Mouse (Mus musculus) embryonic facial prominence, embryonic 10.5 days (tissue): ENCODE results near the gene Tssk2. TPM values are rescaled to one million over a fixed set of nuclear protein-coding genes. Genes with fewer than 3 reads are reported as not detected.
A peak's percentile ranks its signal among the peaks of the same experiment; 100 is the strongest.

Experiments used
- DNase-seq: peaks from one replicate; pipeline ENCODE4 v3.0.0-alpha.2; 2017; ENCODE audit warnings: low spot score
- H3K27ac ChIP-seq: fragments of 300-500 bp; sonication (generic); replicated peaks from 2 replicates; pipeline ENCODE4 v1.5.1; 2016; ENCODE audit warnings: mild to moderate bottlenecking
- H3K27me3 ChIP-seq: fragments of 300-500 bp; sonication (generic); replicated peaks from 2 replicates; pipeline ENCODE4 v1.6.1; 2016; ENCODE audit warnings: low read depth, mild to moderate bottlenecking; ENCODE audit not compliant: poor library complexity, severe bottlenecking
- H3K36me3 ChIP-seq: fragments of 300-500 bp; sonication (generic); replicated peaks from 2 replicates; pipeline ENCODE4 v1.6.1; 2016; ENCODE audit warnings: mild to moderate bottlenecking, moderate library complexity
- H3K4me1 ChIP-seq: fragments of 300-500 bp; sonication (generic); 2 replicates; pipeline ENCODE4 v1.6.1; 2016
- H3K4me3 ChIP-seq: fragments of 300-500 bp; sonication (generic); 2 replicates; pipeline ENCODE4 v1.5.1; 2016; ENCODE audit warnings: mild to moderate bottlenecking, moderate library complexity
- H3K9me3 ChIP-seq: fragments of 300-500 bp; sonication (generic); 2 replicates; pipeline ENCODE4 v1.6.1; 2016; ENCODE audit warnings: mild to moderate bottlenecking
- WGBS: fragments of 180-500 bp; shearing (Covaris S2); methylation state at CpG from one replicate; pipeline ENCODE4 v1.1.7; 2016; 5-methylcytosine and 5-hydroxymethylcytosine counted together
- polyA plus RNA-seq: library from polyadenylated mRNA; unstranded; fragments of >200 nt; fragmentation: Nextera tagmentation; extraction: Ambion mirVana; gene quantifications from 2 replicates; pipeline ENCODE4 v1.2.1, GENCODE M21; 2016

Gene Tssk2
- polyA plus RNA-seq, 1 experiment from 2014 or later: 0.14 TPM

GRCm38 (mm10) chr16:17933594-17934444 lies 35.4 kb downstream of the Tssk2 start:
- 73% methylated on average over 9 of the region's 9 CpGs for WGBS
- no peaks in the 10 kb centered on the region for H3K36me3 ChIP-seq
- no peak overlapping the region for H3K4me3 ChIP-seq
- no peaks in the 10 kb centered on the region for H3K9me3 ChIP-seq
- peaks cover 7% of the 10 kb centered on the region for H3K4me1 ChIP-seq
- no peak for DNase-seq
- H3K27ac ChIP-seq: no peak overlapping the region
- H3K27me3 ChIP-seq: peaks cover 28% of the 10 kb centered on the region

- H3K27ac ChIP-seq: no peak overlapping the region
- no peaks in the 10 kb centered on the region for H3K9me3 ChIP-seq
- no peak overlapping the region for H3K4me3 ChIP-seq
- 65% methylated on average over 3 of the region's 3 CpGs for WGBS
- peaks cover under 1% of the 10 kb centered on the region for H3K4me1 ChIP-seq
- H3K27me3 ChIP-seq: peaks cover 30% of the 10 kb centered on the region
- DNase-seq: no peak
- H3K36me3 ChIP-seq: no peaks in the 10 kb centered on the region
These were observed 36.0 kb downstream of the Tssk2 start for GRCm38 (mm10) chr16:17934445-17934910.

- no peak for DNase-seq
- Histone ChIP-seq H3K27ac (no peak overlapping the region), H3K9me3 (no peaks in the 10 kb centered on the region), H3K27me3 (peaks cover 30% of the 10 kb centered on the region), H3K4me3 (no peak overlapping the region), H3K4me1 (no peaks in the 10 kb centered on the region; the same call in 1 of the 2 replicates), H3K36me3 (no peaks in the 10 kb centered on the region)
- WGBS: 83% methylated on average over 10 of the region's 10 CpGs
These were observed 38.3 kb downstream of the Tssk2 start for GRCm38 (mm10) chr16:17936776-17937175.

GRCm38 (mm10) chr16:17938187-17938586 lies 39.8 kb downstream of the Tssk2 start:
- H3K27me3 ChIP-seq: peaks cover 30% of the 10 kb centered on the region

GRCm38 (mm10) chr16:17938821-17939220 lies 40.4 kb downstream of the Tssk2 start:
- DNase-seq: peak; percentile 74
- no peaks in the 10 kb centered on the region for H3K36me3 ChIP-seq
- H3K27me3 ChIP-seq: peaks cover 30% of the 10 kb centered on the region
- H3K4me3 ChIP-seq: no peak overlapping the region
- WGBS: 11% methylated on average over 7 of the region's 7 CpGs
- no peaks in the 10 kb centered on the region for H3K9me3 ChIP-seq
- no peak overlapping the region for H3K27ac ChIP-seq
- no peaks in the 10 kb centered on the region; the same call in 1 of the 2 replicates for H3K4me1 ChIP-seq

More at GRCm38 (mm10) chr16:17938187-17938586, 39.8 kb downstream of the Tssk2 start:
- Histone ChIP-seq H3K4me3 (no peak overlapping the region), H3K4me1 (no peaks in the 10 kb centered on the region; the same call in 1 of the 2 replicates), H3K36me3 (no peaks in the 10 kb centered on the region), H3K9me3 (no peaks in the 10 kb centered on the region), H3K27ac (no peak overlapping the region)
- no peak for DNase-seq
- 79% methylated on average over 7 of the region's 7 CpGs for WGBS

GRCm38 (mm10) chr16:17939255-17939751 lies 40.9 kb downstream of the Tssk2 start:
- Histone ChIP-seq H3K27ac (no peak overlapping the region), H3K4me1 (no peaks in the 10 kb centered on the region; the same call in 1 of the 2 replicates), H3K9me3 (no peaks in the 10 kb centered on the region), H3K4me3 (no peak overlapping the region), H3K36me3 (no peaks in the 10 kb centered on the region), H3K27me3 (peaks cover 30% of the 10 kb centered on the region)
- DNase-seq: no peak
- WGBS: 64% methylated on average over 9 of the region's 9 CpGs

GRCm38 (mm10) chr16:17943466-17943865 lies 45.0 kb downstream of the Tssk2 start:
- WGBS: 68% methylated on average over 8 of the region's 8 CpGs
- no peak overlapping the region for H3K27ac ChIP-seq
- H3K4me1 ChIP-seq: no peaks in the 10 kb centered on the region; the same call in 1 of the 2 replicates
- no peaks in the 10 kb centered on the region for H3K36me3 ChIP-seq
- H3K4me3 ChIP-seq: no peak overlapping the region
- peaks cover 5% of the 10 kb centered on the region; the same call in 1 of the 2 replicates for H3K27me3 ChIP-seq
- DNase-seq: no peak
- H3K9me3 ChIP-seq: no peaks in the 10 kb centered on the region

GRCm38 (mm10) chr16:17945081-17945831 lies 46.8 kb downstream of the Tssk2 start:
- DNase-seq: no peak
- no peaks in the 10 kb centered on the region for H3K36me3 ChIP-seq
- no peaks in the 10 kb centered on the region for H3K27me3 ChIP-seq
- H3K9me3 ChIP-seq: no peaks in the 10 kb centered on the region
- peaks cover 15% of the 10 kb centered on the region for H3K4me1 ChIP-seq
- 62% methylated on average over 7 of the region's 7 CpGs for WGBS
- no peak overlapping the region for H3K27ac ChIP-seq
- no peak overlapping the region for H3K4me3 ChIP-seq

- Histone ChIP-seq H3K9me3 (no peaks in the 10 kb centered on the region), H3K4me1 (peaks cover 16% of the 10 kb centered on the region), H3K27ac (peak overlapping the region; percentile 51), H3K27me3 (no peaks in the 10 kb centered on the region), H3K4me3 (no peak overlapping the region), H3K36me3 (no peaks in the 10 kb centered on the region)
- DNase-seq: peak; percentile 32
- WGBS: 31% methylated on average over 2 of the region's 2 CpGs
These were observed 51.0 kb downstream of the Tssk2 start for GRCm38 (mm10) chr16:17949421-17949877.

Other genes with a start within 250 kb of the Tssk2 start
- 50.3 and 50.5 TPM in 2 replicates for gene Med15, start 165.7 kb upstream of the Tssk2 start, polyA plus RNA-seq
- 64.9 and 72.8 TPM in 2 replicates for gene Klhl22, start 139.0 kb upstream of the Tssk2 start, polyA plus RNA-seq
- 9.3 and 10.5 TPM in 2 replicates for gene Scarf2, start 101.4 kb upstream of the Tssk2 start, polyA plus RNA-seq
- gene B830017H08Rik, start 65.5 kb upstream of the Tssk2 start, polyA plus RNA-seq: not detected in 2 replicates
- 2.5 and 4.1 TPM in 2 replicates for gene Car15, start 60.3 kb upstream of the Tssk2 start, polyA plus RNA-seq
- gene Gm20518, start 7.0 kb upstream of the Tssk2 start, polyA plus RNA-seq: 0.35 and 0.42 TPM in 2 replicates
- gene Tssk1, start 4.4 kb upstream of the Tssk2 start, polyA plus RNA-seq: 0.04 TPM in 1 of 2 replicates, not detected in the other
- gene Dgcr2, start 75 bp upstream of the Tssk2 start, polyA plus RNA-seq: 98.6 and 100 TPM in 2 replicates
- 57.4 and 60.6 TPM in 2 replicates for gene Ess2, start 12.7 kb downstream of the Tssk2 start, polyA plus RNA-seq
- not detected in 2 replicates for gene Gsc2, start 16.4 kb downstream of the Tssk2 start, polyA plus RNA-seq
- 85.8 and 90.6 TPM in 2 replicates for gene Slc25a1, start 29.6 kb downstream of the Tssk2 start, polyA plus RNA-seq
- gene Vpreb2, start 81.8 kb downstream of the Tssk2 start, polyA plus RNA-seq: not detected in 2 replicates
- 151 and 165 TPM in 2 replicates for gene Dgcr6, start 154.2 kb downstream of the Tssk2 start, polyA plus RNA-seq
- gene Prodh, start 191.6 kb downstream of the Tssk2 start, polyA plus RNA-seq: 16.2 and 16.9 TPM in 2 replicates
- 0.87 and 1.4 TPM in 2 replicates for gene Rtn4r, start 229.0 kb downstream of the Tssk2 start, polyA plus RNA-seq